Mouse (Mus musculus) kidney, embryonic 16.5 days (tissue): ENCODE measurements around the gene Dennd1a. TPM values are rescaled to one million over a fixed set of nuclear protein-coding genes. Genes with fewer than 3 reads are reported as not detected.

Experiments used
- ATAC-seq: fragments of 200-750 bp; cut with Nextera tagmentation; 2 replicates; pipeline ENCODE4 v1.8.0; 2017; ENCODE audit warnings: moderate TSS enrichment; ENCODE audit not compliant: low FRiP score, low TSS enrichment
- H3K27ac ChIP-seq: fragments of 300-500 bp; sonication (generic); 2 replicates; pipeline ENCODE4 v1.5.1; 2014; ENCODE audit warnings: low read length
- H3K27me3 ChIP-seq: fragments of 300-500 bp; sonication (generic); 2 replicates; pipeline ENCODE4 v1.6.1; 2014; ENCODE audit warnings: low read length, control low read depth, mixed read lengths; ENCODE audit not compliant: insufficient read depth
- H3K36me3 ChIP-seq: fragments of 300-500 bp; sonication (generic); 2 replicates; pipeline ENCODE4 v1.6.1; 2014; ENCODE audit warnings: low read length, control low read depth, mixed read lengths; ENCODE audit not compliant: insufficient read depth
- H3K4me1 ChIP-seq: fragments of 300-500 bp; sonication (generic); 2 replicates; pipeline ENCODE4 v1.6.1; 2014; ENCODE audit warnings: low read length, control low read depth, mixed read lengths; ENCODE audit not compliant: insufficient read depth
- H3K4me2 ChIP-seq: fragments of 300-500 bp; sonication (generic); replicated peaks from 2 replicates; pipeline ENCODE4 v1.6.1; 2014; ENCODE audit warnings: low read depth, low read length
- H3K4me3 ChIP-seq: fragments of 300-500 bp; sonication (generic); 2 replicates; pipeline ENCODE4 v1.5.1; 2014; ENCODE audit warnings: mild to moderate bottlenecking, low read length
- H3K9ac ChIP-seq: fragments of 300-500 bp; sonication (generic); replicated peaks from 2 replicates; pipeline ENCODE4 v1.6.1; 2014; ENCODE audit warnings: low read length
- H3K9me3 ChIP-seq: fragments of 300-500 bp; sonication (generic); 2 replicates; pipeline ENCODE4 v1.6.1; 2016; ENCODE audit warnings: low read length, control low read depth
- WGBS: fragments of 180-500 bp; shearing (Covaris S2); extraction: QIAGEN DNeasy Blood & Tissue Kit; methylation state at CpG from one replicate; pipeline ENCODE4 v1.1.7; 2014; 5-methylcytosine and 5-hydroxymethylcytosine counted together
- polyA plus RNA-seq: library from polyadenylated mRNA; unstranded; fragments of >200 nt; fragmentation: Nextera tagmentation; extraction: Ambion mirVana; gene quantifications from 2 replicates; pipeline ENCODE4 v1.2.1, GENCODE M21; 2015

Gene Dennd1a
- polyA plus RNA-seq, 1 experiment from 2014 or later = 14.3 TPM

- 69% methylated on average over 2 of the region's 2 CpGs for WGBS
- H3K27me3 ChIP-seq = no peaks in the 10 kb centered on the region
- H3K4me2 ChIP-seq = no peak overlapping the region
- no peaks in the 10 kb centered on the region for H3K9me3 ChIP-seq
- H3K4me3 ChIP-seq = no peak overlapping the region
- H3K27ac ChIP-seq = no peak overlapping the region
- no peaks in the 10 kb centered on the region for H3K36me3 ChIP-seq
- ATAC-seq = no peak
- no peaks in the 10 kb centered on the region for H3K4me1 ChIP-seq
- H3K9ac ChIP-seq = no peak overlapping the region
Observed at GRCm38 (mm10) chr2:37906261-37906660, 380.9 kb downstream of the Dennd1a start.

GRCm38 (mm10) chr2:37903286-37903685 is 383.9 kb downstream of the Dennd1a start:
- H3K27me3 ChIP-seq = no peaks in the 10 kb centered on the region
- no peak overlapping the region for H3K4me3 ChIP-seq
- WGBS = 86% methylated on average over 8 of the region's 8 CpGs
- no peaks in the 10 kb centered on the region for H3K9me3 ChIP-seq
- H3K36me3 ChIP-seq = no peaks in the 10 kb centered on the region
- no peak for ATAC-seq
- no peaks in the 10 kb centered on the region for H3K4me1 ChIP-seq
- no peak overlapping the region for H3K27ac ChIP-seq
- H3K9ac ChIP-seq = no peak overlapping the region
- H3K4me2 ChIP-seq = no peak overlapping the region

- 0 out of 2 replicates have a peak, but pooled peaks cover 3% of the 10 kb centered on the region for H3K4me1 ChIP-seq
- no peak overlapping the region for H3K27ac ChIP-seq
- H3K27me3 ChIP-seq = no peaks in the 10 kb centered on the region
- no peaks in the 10 kb centered on the region for H3K9me3 ChIP-seq
- H3K4me3 ChIP-seq = no peak overlapping the region
- H3K36me3 ChIP-seq = no peaks in the 10 kb centered on the region
- H3K4me2 ChIP-seq = no peak overlapping the region
- ATAC-seq = no peak
- 93% methylated on average over 3 of the region's 3 CpGs for WGBS
- no peak overlapping the region for H3K9ac ChIP-seq
Observed at GRCm38 (mm10) chr2:37883214-37883613, 404.0 kb downstream of the Dennd1a start.

- H3K9me3 ChIP-seq = no peaks in the 10 kb centered on the region
- H3K27ac ChIP-seq = no peak overlapping the region
- H3K4me1 ChIP-seq = 0 out of 2 replicates have a peak, but pooled peaks cover 3% of the 10 kb centered on the region
- 50% methylated on average over 5 of the region's 5 CpGs for WGBS
- H3K4me3 ChIP-seq = no peak overlapping the region
- no peak overlapping the region for H3K4me2 ChIP-seq
- no peak overlapping the region for H3K9ac ChIP-seq
- peak; percentile 75 for ATAC-seq
- no peaks in the 10 kb centered on the region for H3K27me3 ChIP-seq
- H3K36me3 ChIP-seq = no peaks in the 10 kb centered on the region
Observed at GRCm38 (mm10) chr2:37881262-37881913, 405.8 kb downstream of the Dennd1a start.

GRCm38 (mm10) chr2:37879697-37880096 is 407.5 kb downstream of the Dennd1a start:
- no peaks in the 10 kb centered on the region for H3K9me3 ChIP-seq
- 52% methylated on average over 4 of the region's 4 CpGs for WGBS
- ATAC-seq = no peak

GRCm38 (mm10) chr2:37872791-37873190 is 414.4 kb downstream of the Dennd1a start:
- Histone ChIP-seq H3K4me1 (no peaks in the 10 kb centered on the region), H3K36me3 (no peaks in the 10 kb centered on the region), H3K9me3 (no peaks in the 10 kb centered on the region), H3K4me2 (no peak overlapping the region), H3K9ac (no peak overlapping the region), H3K27me3 (no peaks in the 10 kb centered on the region), H3K27ac (no peak overlapping the region), H3K4me3 (no peak overlapping the region)
- 60% methylated on average over 4 of the region's 4 CpGs for WGBS
- ATAC-seq = no peak

More at GRCm38 (mm10) chr2:37879697-37880096, 407.5 kb downstream of the Dennd1a start:
- H3K9ac ChIP-seq = no peak overlapping the region
- H3K27me3 ChIP-seq = no peaks in the 10 kb centered on the region
- H3K4me3 ChIP-seq = no peak overlapping the region
- H3K36me3 ChIP-seq = no peaks in the 10 kb centered on the region
- 0 out of 2 replicates have a peak, but pooled peaks cover 3% of the 10 kb centered on the region for H3K4me1 ChIP-seq
- no peak overlapping the region for H3K27ac ChIP-seq
- no peak overlapping the region for H3K4me2 ChIP-seq

GRCm38 (mm10) chr2:37869628-37870027 is 417.6 kb downstream of the Dennd1a start:
- Histone ChIP-seq H3K4me2 (no peak overlapping the region), H3K27ac (no peak overlapping the region), H3K27me3 (no peaks in the 10 kb centered on the region), H3K4me3 (no peak overlapping the region), H3K4me1 (no peaks in the 10 kb centered on the region), H3K9me3 (no peaks in the 10 kb centered on the region), H3K36me3 (no peaks in the 10 kb centered on the region), H3K9ac (no peak overlapping the region)
- WGBS = 57% methylated on average over 6 of the region's 6 CpGs
- no peak for ATAC-seq

- WGBS = 77% methylated on average over 5 of the region's 5 CpGs
Observed at GRCm38 (mm10) chr2:37867387-37867786, 419.8 kb downstream of the Dennd1a start.

GRCm38 (mm10) chr2:37857472-37857871 is 429.7 kb downstream of the Dennd1a start:
- H3K4me3 ChIP-seq = no peak overlapping the region
- H3K9ac ChIP-seq = no peak overlapping the region
- H3K4me2 ChIP-seq = no peak overlapping the region
- WGBS = 100% methylated on average over 1 of the region's 1 CpGs
- H3K4me1 ChIP-seq = peaks cover 16% of the 10 kb centered on the region
- no peak for ATAC-seq
- no peaks in the 10 kb centered on the region for H3K27me3 ChIP-seq
- H3K36me3 ChIP-seq = no peaks in the 10 kb centered on the region
- H3K27ac ChIP-seq = no peak overlapping the region
- no peaks in the 10 kb centered on the region for H3K9me3 ChIP-seq

More at GRCm38 (mm10) chr2:37867387-37867786, 419.8 kb downstream of the Dennd1a start:
- Histone ChIP-seq H3K9me3 (no peaks in the 10 kb centered on the region), H3K4me2 (no peak overlapping the region), H3K9ac (no peak overlapping the region), H3K4me3 (no peak overlapping the region), H3K36me3 (no peaks in the 10 kb centered on the region), H3K4me1 (no peaks in the 10 kb centered on the region), H3K27ac (no peak overlapping the region), H3K27me3 (no peaks in the 10 kb centered on the region)
- no peak for ATAC-seq

- ATAC-seq = no peak
Observed at GRCm38 (mm10) chr2:37856955-37857354, 430.2 kb downstream of the Dennd1a start.

More at GRCm38 (mm10) chr2:37856955-37857354, 430.2 kb downstream of the Dennd1a start:
- H3K36me3 ChIP-seq = no peaks in the 10 kb centered on the region
- H3K27me3 ChIP-seq = no peaks in the 10 kb centered on the region
- no peak overlapping the region for H3K9ac ChIP-seq
- no peak overlapping the region for H3K4me2 ChIP-seq
- no peaks in the 10 kb centered on the region for H3K9me3 ChIP-seq
- 64% methylated on average over 3 of the region's 3 CpGs for WGBS
- no peak overlapping the region for H3K4me3 ChIP-seq
- no peak overlapping the region for H3K27ac ChIP-seq
- H3K4me1 ChIP-seq = peaks cover 16% of the 10 kb centered on the region
